Mouse (Mus musculus) embryonic facial prominence, embryonic 11.5 days (tissue): ENCODE results near the gene Gm13275. TPM values are rescaled to one million over a fixed set of nuclear protein-coding genes. Genes with fewer than 3 reads are reported as not detected.
"Not testable (repeated sequence)": the region's sequence is repeated elsewhere in the genome, so short reads cannot be mapped to it uniquely, and the experiment has no call there.

Experiments used
- ATAC-seq: fragments of 200-750 bp; cut with Nextera tagmentation; replicated peaks from 2 replicates; pipeline ENCODE4 v1.8.0; 2017; ENCODE audit warnings: low read depth; ENCODE audit not compliant: insufficient number of reproducible peaks, low FRiP score, low TSS enrichment
- DNase-seq: peaks from one replicate; pipeline ENCODE4 v3.0.0-alpha.2; 2015; ENCODE audit warnings: low spot score
- H3K27ac ChIP-seq: fragments of 300-500 bp; sonication (generic); replicated peaks from 2 replicates; pipeline ENCODE4 v1.5.1; 2014; ENCODE audit warnings: mild to moderate bottlenecking, low read depth, low read length, control low read depth
- H3K27me3 ChIP-seq: fragments of 300-500 bp; sonication (generic); 2 replicates; pipeline ENCODE4 v1.6.1; 2014; ENCODE audit warnings: mild to moderate bottlenecking, low read length, moderate library complexity, mixed read lengths; ENCODE audit not compliant: control insufficient read depth, insufficient read depth
- H3K36me3 ChIP-seq: fragments of 300-500 bp; sonication (generic); replicated peaks from 2 replicates; pipeline ENCODE4 v1.6.1; 2014; ENCODE audit warnings: low read depth, mild to moderate bottlenecking, low read length, moderate library complexity, mixed read lengths; ENCODE audit not compliant: control insufficient read depth, insufficient read depth
- H3K4me1 ChIP-seq: fragments of 300-500 bp; sonication (generic); 2 replicates; pipeline ENCODE4 v1.6.1; 2014; ENCODE audit warnings: low read length, mixed read lengths; ENCODE audit not compliant: control insufficient read depth, insufficient read depth
- H3K4me2 ChIP-seq: fragments of 300-500 bp; sonication (generic); 2 replicates; pipeline ENCODE4 v1.6.1; 2014; ENCODE audit warnings: low read depth, mild to moderate bottlenecking, control low read depth, low read length, moderate library complexity
- H3K4me3 ChIP-seq: fragments of 300-500 bp; sonication (generic); 2 replicates; pipeline ENCODE4 v1.5.1; 2014; ENCODE audit warnings: low read depth, low read length, control low read depth
- H3K9ac ChIP-seq: fragments of 300-500 bp; sonication (generic); replicated peaks from 2 replicates; pipeline ENCODE4 v1.6.1; 2014; ENCODE audit warnings: mild to moderate bottlenecking, control low read depth, low read length
- H3K9me3 ChIP-seq: fragments of 300-500 bp; sonication (generic); replicated peaks from 2 replicates; pipeline ENCODE4 v1.6.1; 2016; ENCODE audit warnings: mild to moderate bottlenecking, low read length, inconsistent platforms, mixed read lengths; ENCODE audit not compliant: control insufficient read depth
- WGBS: fragments of 180-500 bp; shearing (Covaris S2); extraction: QIAGEN DNeasy Blood & Tissue Kit; methylation state at CpG from one replicate; pipeline ENCODE4 v1.1.7; 2014; 5-methylcytosine and 5-hydroxymethylcytosine counted together
- polyA plus RNA-seq: library from polyadenylated mRNA; unstranded; fragments of >200 nt; fragmentation: Nextera tagmentation; extraction: Ambion mirVana; gene quantifications from 2 replicates; pipeline ENCODE4 v1.2.1, GENCODE M21; 2014

Gene Gm13275
- polyA plus RNA-seq, 1 experiment from 2014 or later: not detected

GRCm38 (mm10) chr4:88760431-88760830 is 33.9 kb upstream of the Gm13275 start:
- ATAC-seq, H3K36me3 ChIP-seq, H3K4me1 ChIP-seq, H3K9me3 ChIP-seq, H3K9ac ChIP-seq, H3K27ac ChIP-seq, H3K27me3 ChIP-seq: not testable (repeated sequence)
- H3K4me3 ChIP-seq: peak overlapping the region; percentile 21
- peak overlapping the region; percentile 46 for H3K4me2 ChIP-seq
- 0% methylated on average over 19 of the region's 28 CpGs for WGBS
- DNase-seq: peak; percentile 79

GRCm38 (mm10) chr4:88761776-88762175 is 32.5 kb upstream of the Gm13275 start:
- not testable (repeated sequence) for H3K36me3 ChIP-seq, H3K4me3 ChIP-seq, H3K4me1 ChIP-seq, H3K27me3 ChIP-seq, H3K27ac ChIP-seq, ATAC-seq, H3K9me3 ChIP-seq, H3K9ac ChIP-seq, H3K4me2 ChIP-seq, DNase-seq
- 74% methylated on average over 6 of the region's 8 CpGs for WGBS

GRCm38 (mm10) chr4:88762341-88762740 is 31.9 kb upstream of the Gm13275 start:
- not testable (repeated sequence) for H3K27ac ChIP-seq, H3K36me3 ChIP-seq, H3K4me2 ChIP-seq, H3K27me3 ChIP-seq, H3K4me1 ChIP-seq, H3K9me3 ChIP-seq, DNase-seq, H3K4me3 ChIP-seq, ATAC-seq, H3K9ac ChIP-seq
- 60% methylated on average over 7 of the region's 9 CpGs for WGBS

- not testable (repeated sequence) for ATAC-seq, H3K27ac ChIP-seq, H3K9ac ChIP-seq, H3K36me3 ChIP-seq, H3K27me3 ChIP-seq, H3K9me3 ChIP-seq, H3K4me1 ChIP-seq
- H3K4me3 ChIP-seq: peak overlapping the region; percentile 25
- DNase-seq: peak; percentile 71
- peak overlapping the region; percentile 38 for H3K4me2 ChIP-seq
- WGBS: 4% methylated on average over 26 of the region's 42 CpGs
Measured at GRCm38 (mm10) chr4:88763384-88764018, 30.8 kb upstream of the Gm13275 start.

- H3K36me3 ChIP-seq, H3K27me3 ChIP-seq, ATAC-seq, H3K4me1 ChIP-seq, H3K9me3 ChIP-seq, H3K4me2 ChIP-seq, H3K4me3 ChIP-seq, H3K9ac ChIP-seq, DNase-seq, H3K27ac ChIP-seq: not testable (repeated sequence)
- no CpG with 5 or more reads among the region's 32 CpGs for WGBS
Measured at GRCm38 (mm10) chr4:88773534-88773933, 20.8 kb upstream of the Gm13275 start, which contains the start of gene Gm13290. Gene Gm13290, plus strand, starts transcription at chr4:88773834.

- not testable (repeated sequence) for H3K4me2 ChIP-seq, H3K36me3 ChIP-seq, H3K9me3 ChIP-seq, ATAC-seq, H3K4me3 ChIP-seq, H3K4me1 ChIP-seq, H3K27ac ChIP-seq, H3K27me3 ChIP-seq, DNase-seq, H3K9ac ChIP-seq
- no CpG with 5 or more reads among the region's 29 CpGs for WGBS
Measured at GRCm38 (mm10) chr4:88776622-88777021, 17.7 kb upstream of the Gm13275 start, which contains the start of gene Gm13289. Gene Gm13289, plus strand, starts transcription at chr4:88776922.

GRCm38 (mm10) chr4:88779550-88779949 is 14.7 kb upstream of the Gm13275 start, which contains the start of gene Gm13272:
Gene Gm13272, plus strand, starts transcription at chr4:88779850.
- H3K4me3 ChIP-seq, H3K9me3 ChIP-seq, H3K9ac ChIP-seq, DNase-seq, H3K4me2 ChIP-seq, H3K36me3 ChIP-seq, H3K27ac ChIP-seq, H3K27me3 ChIP-seq, H3K4me1 ChIP-seq, ATAC-seq: not testable (repeated sequence)
- WGBS: no CpG with 5 or more reads among the region's 29 CpGs

- not testable (repeated sequence) for H3K4me1 ChIP-seq, H3K4me3 ChIP-seq, H3K27me3 ChIP-seq, H3K9ac ChIP-seq, H3K9me3 ChIP-seq, H3K36me3 ChIP-seq, H3K4me2 ChIP-seq, H3K27ac ChIP-seq, DNase-seq, ATAC-seq
- 42% methylated on average over 15 of the region's 18 CpGs for WGBS
Measured at GRCm38 (mm10) chr4:88780320-88780719, 14.0 kb upstream of the Gm13275 start.
